Mouse (Mus musculus): Measurements from ENCODE around the gene Cep170. TPM values are rescaled to one million over a fixed set of nuclear protein-coding genes. Genes with fewer than 3 reads are reported as not detected.
"Not testable (repeated sequence)": the region's sequence is repeated elsewhere in the genome, so short reads cannot be mapped to it uniquely, and the experiment has no call there.

Gene Cep170
- total RNA-seq (2022), result 100 to 1,000 TPM in 2 of 4 experiments, 10 to 100 TPM in 2; 92.7 to 114 (median 103) TPM

DNA sequence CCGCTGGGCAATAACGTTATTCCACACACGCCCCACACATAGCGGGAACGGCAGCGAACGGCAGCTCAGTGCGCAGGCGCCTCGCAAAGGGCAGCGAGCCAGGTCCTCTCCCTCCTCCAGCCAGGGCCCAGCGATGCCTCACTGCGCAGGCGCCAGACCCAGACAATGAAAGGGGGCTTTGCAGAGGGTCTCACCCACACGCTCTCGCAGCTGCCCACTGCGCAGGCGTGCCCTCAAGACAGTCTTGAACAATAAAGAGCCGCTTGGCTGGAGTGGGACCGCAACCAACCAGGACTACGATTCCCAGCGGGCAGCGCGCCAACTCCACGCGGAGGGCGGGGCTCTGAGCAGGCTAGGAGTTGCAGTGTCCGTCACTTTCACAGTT is at the start of gene Cep170:
Cep170 (minus strand) TSS at position 32 of the 385 bp plus-strand sequence.
- peak; percentile 95 for DNase-seq (ENCODE audit: low spot score in 2 of 2)

DNA sequence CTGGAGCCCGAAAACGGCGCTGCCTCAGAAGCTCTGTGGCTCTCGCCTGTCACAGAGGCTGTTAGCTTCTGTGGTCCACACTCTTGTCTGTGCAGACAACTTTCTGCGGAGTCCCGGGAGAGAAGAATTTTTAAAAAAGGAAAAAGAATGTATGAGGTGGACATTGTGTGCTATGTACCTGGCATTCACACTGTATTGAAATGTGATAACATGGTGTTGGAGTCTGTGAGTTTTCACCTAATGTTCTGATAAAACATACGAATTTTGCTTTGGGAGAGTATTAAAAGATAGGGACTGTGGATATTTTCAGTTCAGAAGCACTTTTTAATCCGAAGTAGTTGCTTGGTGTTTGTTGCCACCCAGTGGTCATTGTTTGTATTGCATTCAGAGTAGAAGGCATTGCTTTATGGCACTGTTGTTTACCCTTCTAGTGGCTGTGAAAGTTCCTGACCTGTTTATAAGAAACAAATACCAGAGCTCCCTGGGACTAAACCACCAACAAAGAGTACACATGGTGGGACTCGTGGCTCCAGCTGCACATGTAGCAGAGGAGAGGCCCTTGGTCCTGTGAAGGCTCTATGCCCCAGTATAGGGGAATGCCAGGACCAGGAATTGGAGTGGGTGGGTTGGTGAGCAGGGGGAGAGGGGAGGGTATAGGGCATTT is 48.2 kb upstream of the Cep170 start:
- peak in 1 of 2 experiments; percentile 29 for DNase-seq (ENCODE audit: low spot score in 2 of 2)

DNA sequence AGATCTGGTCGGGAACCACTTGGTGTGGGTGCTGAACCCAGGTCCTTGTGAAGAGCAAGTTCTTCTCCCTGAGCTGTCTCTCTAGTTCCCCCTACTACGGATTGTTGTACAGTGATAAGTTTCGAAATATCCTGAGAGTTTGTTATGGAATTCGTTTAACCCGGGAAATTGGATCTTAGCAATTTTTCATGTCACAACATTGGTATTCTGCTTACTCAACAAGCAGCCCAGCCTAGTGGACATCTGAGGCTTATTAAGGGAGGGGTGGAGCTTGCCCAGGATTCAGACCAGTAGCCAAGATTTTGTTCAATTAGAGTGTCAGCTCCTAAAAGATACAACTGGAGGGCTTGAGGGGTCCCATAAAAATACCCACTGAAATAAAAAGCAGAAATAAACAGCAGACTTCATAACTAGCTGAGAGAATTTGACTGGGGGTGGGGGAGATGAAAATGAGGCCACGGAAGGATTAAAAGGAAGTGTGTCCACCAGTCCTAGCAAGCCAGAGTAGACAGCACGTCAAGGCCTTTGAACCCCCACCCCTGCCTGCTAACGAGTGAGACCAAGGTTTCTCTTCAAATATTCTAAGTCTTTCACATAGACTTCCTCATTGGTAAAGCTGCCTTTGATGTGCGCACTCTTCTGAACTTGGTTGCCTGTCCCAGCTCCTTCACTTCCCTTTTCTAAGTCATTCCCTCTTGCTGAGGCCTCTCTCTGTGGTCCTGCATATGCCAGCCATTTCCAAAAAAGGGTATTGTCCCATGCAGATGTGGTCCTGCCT is 39.1 kb upstream of the Cep170 start:
- no peak for DNase-seq (ENCODE audit: low spot score in 2 of 2)

DNA sequence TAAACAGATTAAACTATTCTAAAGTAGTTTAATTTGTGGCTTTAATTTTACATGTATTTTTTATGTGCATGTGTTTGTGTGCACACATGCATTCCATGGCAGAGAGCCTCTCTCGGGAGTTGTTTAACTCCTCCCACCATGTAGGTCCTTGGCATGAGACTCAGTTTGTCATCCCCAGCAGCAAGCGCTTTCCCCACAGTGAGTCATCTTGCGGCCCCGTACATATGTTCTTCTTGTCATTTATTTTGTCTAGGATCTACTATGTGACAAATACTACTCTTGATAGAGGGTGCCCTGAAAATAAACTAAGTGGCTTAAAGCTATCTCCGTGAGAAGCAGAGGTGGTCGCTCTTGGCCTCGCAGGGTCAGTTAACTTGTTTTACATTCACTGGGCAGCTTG is 37.5 kb upstream of the Cep170 start:
- DNase-seq (ENCODE audit: low spot score in 2 of 2), result no peak

DNA sequence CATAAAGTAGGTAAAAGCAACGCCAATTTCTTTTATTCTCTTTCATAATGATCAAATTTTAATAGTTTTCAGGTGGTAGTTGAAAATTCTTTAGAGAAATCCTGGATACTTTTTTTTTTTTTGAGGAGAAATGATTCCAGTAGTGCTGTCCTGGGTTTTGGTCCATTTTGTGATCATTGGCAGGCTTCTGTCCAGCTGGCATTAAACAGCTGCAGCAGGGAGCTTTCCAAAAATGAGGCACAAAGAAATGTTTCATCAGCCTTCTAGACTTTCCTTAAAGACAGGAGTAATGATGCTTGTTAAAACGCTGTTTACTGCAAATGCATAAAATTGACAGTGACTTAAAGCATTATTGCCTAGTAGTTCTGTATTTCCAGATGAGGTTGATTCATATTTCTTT is 35.5 kb upstream of the Cep170 start:
- no peak for DNase-seq (ENCODE audit: low spot score in 2 of 2)

DNA sequence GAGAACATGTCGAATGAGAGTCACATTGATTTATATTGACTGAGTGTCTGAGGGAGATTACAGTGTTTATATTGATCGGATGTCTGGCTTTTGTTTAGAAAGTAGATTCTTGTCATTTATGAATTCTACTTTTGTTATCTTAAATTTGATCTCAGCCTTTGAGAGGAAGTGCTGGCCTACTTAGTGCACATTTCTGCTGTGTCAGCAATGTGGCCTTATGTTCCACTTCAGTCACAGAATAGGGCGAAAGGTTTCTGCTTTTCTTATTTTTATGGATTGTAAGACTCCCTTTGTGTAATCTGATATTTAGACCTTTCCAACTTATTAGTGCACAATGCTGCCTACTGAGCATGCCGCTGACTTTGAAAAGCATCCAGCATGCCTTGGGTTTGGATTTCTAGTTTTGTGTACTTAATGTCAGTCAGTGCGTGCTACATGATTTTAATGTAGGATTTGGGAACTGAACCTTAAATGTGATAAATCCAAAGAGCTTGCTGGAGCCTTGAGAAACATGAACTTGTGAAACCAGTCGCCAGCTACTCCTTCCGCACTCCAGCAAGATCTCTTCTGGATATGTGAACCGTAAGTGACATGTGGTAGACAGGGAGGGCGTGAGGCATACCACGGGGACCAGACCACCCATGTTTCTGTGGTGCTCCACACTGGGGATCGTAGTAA is 34.9 kb upstream of the Cep170 start:
- DNase-seq (ENCODE audit: low spot score in 2 of 2), result no peak

DNA sequence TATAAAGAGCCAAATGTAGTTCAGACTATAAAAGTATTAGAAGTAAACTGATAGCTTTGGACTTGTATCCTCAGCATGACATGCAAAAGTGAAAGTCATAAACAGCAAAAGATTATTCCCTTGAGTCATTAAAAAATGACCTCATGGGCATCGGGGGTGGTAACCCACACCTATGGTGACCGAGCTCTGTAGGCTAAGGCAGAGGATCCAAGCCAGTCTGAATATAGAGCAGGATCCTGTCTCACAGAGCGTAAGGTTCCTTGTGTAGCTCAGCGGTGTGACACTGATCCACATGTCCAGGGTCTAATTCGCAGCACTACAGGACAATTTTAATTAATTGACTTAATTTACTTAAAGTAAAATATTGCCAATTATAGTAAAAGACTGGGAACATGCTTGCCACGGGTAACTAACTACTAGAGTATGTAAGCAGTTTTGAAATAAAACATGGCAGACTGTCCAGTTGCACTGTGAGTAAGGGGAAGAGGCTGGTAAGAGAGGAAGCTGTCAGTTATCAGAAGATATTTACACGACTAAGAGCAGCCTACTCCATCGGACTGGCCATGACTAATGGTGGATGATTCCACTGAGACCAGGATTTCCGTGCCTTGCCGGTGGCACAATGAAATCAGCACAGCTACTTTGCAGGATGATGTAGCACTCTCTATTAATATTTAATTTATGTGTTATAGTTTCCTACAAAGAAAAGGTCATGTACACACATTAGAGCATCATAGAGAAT is 33.4 kb upstream of the Cep170 start:
- DNase-seq (ENCODE audit: low spot score in 2 of 2), result no peak

DNA sequence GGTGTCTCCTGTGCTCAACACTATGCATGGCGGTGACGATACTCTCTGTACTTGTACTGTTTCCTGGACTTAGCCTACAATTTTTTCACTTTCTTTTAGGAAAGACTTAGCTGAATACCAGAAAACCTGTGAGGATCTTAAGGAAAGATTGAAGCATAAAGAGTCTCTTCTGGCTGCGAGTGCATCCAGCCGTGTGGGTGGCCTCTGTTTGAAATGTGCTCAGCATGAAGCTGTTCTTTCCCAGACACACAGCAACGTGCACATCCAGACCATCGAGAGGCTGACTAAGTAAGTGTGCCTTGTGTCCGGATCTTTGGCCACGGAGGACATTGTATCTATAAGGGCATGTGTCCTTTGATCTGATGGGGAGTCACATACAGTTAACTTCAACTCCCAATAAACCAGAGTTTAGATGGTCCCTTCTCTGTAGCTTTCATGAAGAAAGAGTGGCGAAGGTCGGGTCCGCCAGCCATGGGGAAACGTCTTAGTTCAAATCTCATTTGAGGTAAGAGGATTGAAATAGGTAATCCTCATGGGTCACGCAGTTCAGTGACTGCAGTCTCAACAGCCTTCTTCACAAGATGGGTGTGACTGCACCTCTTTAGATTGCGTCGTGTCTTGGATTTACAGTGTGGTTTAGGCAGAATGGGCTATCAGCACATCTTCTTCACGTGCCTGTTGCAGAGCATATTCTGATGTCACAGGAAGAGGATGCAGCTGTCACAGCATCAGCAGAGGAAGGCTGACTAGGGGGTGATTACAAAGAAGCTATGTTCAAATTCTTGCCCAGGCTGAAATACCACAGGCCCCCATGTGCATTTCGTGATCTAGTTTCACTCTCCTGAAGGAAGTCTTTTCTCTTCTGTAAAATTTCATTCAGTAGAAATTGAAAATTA is 31.5 kb upstream of the Cep170 start:
- no peak for DNase-seq (ENCODE audit: low spot score in 2 of 2)

DNA sequence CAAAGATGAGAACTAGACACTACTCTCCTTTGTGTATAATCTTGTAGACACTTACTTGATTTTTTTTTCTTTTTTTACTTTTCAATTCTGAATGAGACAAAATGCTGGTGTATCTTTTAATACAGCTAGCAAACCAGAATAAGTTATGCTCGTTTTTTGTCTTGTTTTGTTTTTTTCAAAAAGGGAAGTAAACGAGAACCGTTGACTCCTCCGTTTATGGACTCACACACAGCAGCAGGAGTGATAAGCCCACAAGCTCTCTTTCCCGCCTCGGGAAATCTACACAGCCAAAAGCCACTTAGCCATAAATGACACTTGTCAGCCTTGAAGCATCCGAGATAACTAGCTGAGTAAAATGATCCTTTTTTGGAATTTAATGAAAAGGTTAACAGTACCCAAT is 22.7 kb upstream of the Cep170 start:
- not testable (repeated sequence) for DNase-seq (ENCODE audit: low spot score in 2 of 2)

DNA sequence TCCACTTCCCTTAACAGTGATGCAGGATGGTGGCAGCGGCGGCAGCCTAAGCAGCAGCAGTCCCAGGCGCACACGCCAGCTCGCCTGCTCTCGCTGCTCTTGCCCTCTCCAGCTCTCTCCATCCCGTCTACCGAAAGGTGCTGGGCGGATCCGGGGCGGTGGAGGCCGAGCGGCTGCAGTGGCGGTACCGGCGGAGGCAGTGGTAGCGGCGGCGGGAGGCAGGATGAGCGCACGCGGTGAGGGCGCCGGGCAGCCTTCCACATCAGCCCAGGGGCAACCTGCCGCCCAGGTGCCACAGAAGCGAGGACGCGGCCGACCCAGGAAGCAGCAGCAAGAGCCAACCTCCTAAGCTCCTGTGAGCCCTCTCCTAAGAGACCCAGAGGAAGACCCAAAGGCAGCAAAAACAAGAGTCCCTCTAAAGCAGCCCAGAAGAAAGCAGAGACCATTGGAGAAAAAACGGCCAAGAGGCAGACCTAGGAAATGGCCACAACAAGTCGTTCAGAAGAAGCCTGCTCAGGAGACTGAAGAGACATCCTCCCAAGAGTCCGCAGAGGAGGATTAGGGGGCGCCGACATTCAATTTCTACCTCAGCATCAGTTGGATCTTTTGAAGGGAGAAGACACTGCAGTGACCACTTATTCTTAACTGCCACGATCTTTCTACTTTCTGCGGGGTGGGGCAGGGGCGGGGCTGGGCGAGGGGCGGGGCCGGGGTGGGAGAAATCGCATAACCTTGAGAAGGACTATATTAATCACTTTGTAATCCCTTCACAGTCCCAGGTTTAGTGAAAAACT is 21.8 kb upstream of the Cep170 start:
- DNase-seq (ENCODE audit: low spot score in 2 of 2), result no peak

DNA sequence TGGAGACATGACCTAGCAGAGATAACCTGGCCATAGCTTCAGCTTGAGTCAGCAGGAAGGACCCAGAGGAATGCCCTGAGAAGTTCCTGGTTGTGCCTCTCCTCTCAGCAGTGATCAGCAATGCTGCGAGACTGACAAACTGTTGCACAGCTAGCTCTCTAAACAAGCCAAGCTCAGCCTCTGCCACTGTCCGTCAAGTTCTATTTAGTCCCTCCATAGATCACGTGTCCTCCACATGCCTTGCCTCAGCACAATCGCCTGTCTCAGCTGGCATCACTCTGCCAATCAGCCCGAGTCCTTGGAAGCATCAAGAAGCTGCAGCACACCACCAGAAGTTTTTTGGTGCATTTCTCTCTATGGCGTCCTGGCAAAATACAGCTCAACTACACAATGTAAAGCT is 21.0 kb upstream of the Cep170 start:
- DNase-seq (ENCODE audit: low spot score in 2 of 2), result no peak

DNA sequence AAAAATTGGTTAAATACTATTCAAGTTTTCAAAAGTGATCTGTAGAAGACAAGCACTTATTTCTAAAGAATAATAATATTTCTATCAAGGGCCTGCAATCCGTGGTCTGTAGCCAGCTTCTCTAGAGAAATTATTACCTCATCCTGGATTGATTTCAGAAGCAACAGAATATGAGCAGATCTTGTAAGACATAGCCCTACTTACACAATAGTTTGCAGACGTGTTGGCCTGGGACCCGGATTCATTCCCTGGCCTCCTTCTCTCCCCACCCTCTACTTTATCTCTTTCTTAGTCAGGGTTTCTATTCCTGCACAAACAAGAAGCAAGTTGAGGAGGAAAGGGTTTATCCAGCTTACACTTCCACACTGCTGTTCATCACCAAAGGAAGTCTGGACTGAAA is 20.1 kb upstream of the Cep170 start:
- DNase-seq (ENCODE audit: low spot score in 2 of 2), result no peak

DNA sequence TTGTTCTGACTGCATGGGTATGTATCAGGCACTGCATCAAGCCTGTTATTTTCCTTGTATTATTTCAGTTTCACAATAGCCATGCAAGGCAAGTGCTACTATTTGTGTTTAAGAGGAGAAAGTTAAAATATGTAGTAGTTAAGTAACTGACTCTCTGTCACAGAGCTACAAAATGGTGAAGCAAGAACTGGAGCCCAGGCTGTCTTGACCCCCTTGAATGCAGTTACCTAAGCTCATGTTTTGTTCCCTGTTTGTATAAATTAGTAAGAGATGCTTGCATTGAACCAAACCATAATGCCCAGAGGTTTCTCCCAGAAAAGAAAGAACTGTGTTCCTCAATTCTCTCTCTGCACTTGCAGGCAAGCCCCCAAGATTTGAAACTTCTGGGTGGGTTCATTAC is 19.4 kb upstream of the Cep170 start:
- DNase-seq (ENCODE audit: low spot score in 2 of 2), result no peak

DNA sequence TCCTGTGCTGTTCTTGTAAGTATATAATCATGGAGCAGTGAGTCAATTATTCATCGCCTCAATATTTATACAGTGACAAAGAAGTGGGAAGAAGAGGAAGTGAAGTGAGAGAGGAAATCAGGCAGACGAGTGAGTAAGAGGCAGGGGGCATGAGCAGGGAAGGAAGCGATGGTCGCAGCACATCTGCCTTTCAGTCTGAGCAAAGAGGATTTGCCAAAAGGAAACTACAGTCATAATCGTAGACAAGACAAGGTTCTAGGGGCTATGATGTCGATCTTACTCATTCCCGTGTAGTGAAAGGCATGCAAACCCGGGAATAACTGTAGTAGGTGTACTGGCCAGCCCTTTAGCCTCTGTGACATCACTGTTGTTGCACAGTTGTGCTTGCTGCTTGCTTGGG is 18.7 kb upstream of the Cep170 start:
- no peak for DNase-seq (ENCODE audit: low spot score in 2 of 2)

DNA sequence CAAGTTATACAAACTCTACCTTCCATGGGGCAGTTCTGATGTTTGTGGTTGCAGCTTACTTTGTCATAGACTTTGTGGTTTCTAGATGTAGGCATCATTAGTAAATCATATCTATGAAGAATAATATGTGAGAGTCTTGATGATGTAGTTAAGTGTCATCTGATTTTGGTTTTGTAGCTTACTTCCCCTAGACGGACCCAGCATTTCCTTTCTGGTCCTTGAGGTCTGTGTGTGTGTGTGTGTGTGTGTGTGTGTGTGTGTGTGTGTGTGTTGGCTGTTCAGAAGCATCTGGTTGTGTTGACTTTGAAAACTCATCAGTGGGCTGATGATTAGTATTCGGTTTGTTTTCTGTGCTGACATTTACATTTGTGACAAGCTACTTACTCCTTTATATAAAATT is 18.2 kb upstream of the Cep170 start:
- DNase-seq (ENCODE audit: low spot score in 2 of 2), result no peak

DNA sequence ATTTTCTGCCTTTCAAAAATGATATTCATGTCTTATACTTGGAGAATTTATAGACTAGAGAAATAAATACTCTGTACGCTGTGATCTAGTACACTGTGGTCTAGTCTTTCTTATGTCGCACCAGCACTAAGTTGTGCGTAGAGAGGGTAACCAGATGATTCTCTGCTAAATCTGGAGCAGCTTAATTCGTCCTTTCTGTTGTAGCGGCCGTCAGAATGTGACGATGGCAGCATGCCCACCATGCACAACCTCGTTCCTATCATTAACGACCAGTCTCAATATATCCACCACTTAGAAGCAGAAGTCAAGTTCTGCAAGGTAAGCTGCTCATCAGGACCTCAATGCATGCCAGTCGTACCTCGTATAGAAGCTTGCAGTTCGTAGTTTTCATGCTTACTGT is 14.8 kb upstream of the Cep170 start:
- DNase-seq (ENCODE audit: low spot score in 2 of 2), result no peak

DNA sequence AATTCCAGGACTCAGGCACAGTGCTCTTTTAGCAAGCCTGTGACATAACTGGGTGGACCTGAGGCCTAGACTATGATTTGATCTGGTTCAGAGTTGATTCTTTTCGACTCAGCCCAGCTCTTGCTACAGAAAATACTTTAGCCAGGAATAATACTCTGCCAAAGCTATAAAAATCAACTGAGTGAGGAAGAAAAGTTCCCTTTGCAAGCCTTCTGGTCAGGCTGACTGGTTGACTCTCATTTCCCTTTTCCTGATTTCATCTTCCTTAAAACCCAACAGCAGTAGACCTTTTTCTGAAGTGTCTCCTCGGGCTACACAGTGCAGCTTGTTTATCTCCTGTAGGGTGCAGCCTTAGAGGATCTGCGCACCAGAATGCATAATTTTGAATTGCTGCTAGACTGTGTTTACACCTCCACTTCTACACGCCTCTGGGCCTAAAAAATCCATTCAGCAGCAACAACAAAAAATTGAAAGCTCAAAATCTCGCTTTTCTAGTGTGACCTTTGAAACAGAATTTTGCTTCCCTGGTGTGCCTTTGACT is 14.1 kb upstream of the Cep170 start:
- no peak for DNase-seq (ENCODE audit: low spot score in 2 of 2)

DNA sequence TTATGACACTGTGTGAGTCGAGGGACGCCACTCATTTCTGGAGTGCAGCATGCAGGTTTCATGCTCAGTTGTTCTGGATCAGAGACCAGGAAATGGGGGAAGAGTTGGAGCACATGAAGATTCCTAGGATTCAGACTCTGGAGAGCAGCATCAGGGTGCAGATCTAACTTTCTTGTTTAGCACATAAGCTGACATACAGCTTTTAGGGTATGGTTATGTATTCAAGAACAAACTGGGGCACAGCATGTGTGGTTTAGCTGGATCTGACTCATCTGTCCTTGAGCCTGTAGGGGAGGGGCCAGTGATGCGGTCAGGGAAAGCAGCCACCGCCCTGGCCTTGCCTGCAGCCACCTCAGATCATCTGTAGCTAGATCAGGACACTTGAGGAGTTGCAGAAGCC is 13.5 kb upstream of the Cep170 start:
- no peak for DNase-seq (ENCODE audit: low spot score in 2 of 2)

DNA sequence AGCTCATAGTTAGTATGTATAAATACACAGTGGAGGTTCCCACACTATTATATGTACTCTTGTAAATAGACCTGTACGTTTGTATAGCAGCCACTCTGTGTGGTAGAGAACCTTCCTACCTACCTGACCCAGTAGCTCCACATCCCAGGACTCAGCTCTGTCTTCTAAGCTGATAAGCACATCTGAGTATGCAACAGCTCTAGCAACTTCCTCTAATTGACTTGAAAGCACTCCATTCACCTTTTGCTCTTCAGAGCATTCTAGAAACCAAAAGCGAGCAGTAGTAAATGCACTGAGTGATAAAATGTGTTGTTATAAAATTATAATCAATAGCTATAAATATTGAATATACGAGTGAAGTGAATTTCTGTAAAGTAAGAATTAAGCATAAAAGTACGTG is 13.1 kb upstream of the Cep170 start:
- DNase-seq (ENCODE audit: low spot score in 2 of 2), result no peak

DNA sequence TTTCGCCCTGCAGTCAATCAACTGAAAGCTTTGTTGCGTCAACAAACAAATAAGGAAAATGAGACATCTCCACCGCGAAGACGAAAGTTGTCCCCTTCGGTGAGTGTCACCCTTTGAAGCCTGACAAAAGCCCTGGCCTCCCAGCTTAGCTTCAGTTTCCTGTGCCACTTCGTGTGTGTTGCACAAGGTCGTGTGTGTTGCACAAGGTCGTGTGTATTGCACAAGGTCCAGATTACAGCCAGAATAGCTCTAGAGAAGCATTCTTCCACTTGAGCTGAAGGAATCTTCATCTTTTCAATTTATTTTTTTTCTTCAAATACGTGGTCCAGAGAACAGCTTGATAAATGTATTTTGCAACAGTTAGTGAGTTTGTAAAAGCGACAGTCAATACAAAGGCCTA is 12.3 kb upstream of the Cep170 start:
- no peak for DNase-seq (ENCODE audit: low spot score in 2 of 2)

Measured in left cerebral cortex, adult 8-10 months (tissue).